In the genomic region with DNA sequence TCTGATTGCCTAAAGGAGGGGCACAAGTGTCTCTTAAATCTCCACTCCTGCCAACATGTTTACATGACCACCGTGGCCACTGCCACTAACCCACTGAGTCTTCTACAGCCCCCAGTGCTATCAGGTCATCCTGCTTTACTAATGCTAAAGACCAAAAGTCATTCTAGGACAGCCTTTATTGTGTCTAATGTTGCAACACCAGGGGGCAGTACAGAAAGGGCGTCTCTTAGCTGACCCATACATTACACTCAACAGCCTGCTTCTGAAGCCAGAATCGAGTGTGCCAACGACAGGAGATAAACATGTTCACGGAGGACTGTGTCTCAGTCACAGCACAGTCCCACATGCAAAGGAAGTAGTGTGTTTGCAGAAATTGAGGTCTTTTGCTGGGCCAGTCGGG, we compare ENCODE assay signal across 21 mouse cellular contexts. TPM values are rescaled to one million over a fixed set of nuclear protein-coding genes. Genes with fewer than 3 reads are reported as not detected.
DNase-seq lines count a peak whose midpoint lies in the region; ATAC-seq and TF ChIP-seq lines count a peak whose summit lies in the region.
"Had no signal": no experiment of that assay in that cellular context is flagged by ENCODE, and none has a peak within 500 bp of the region (broad histone marks: within the 10 kb centered on the region; RNA-seq: fewer than 3 reads in every experiment).

No protein-coding gene starts in this region.

- in situ Hi-C loops in CH12.LX (cut with MboI; ENCODE audit: low pct_ligation_motif_present, low pct_unique_long_range_greater_than_20kb, low sequenced_read_pairs), result loop anchor here (25.0 kb wide), 3 partner anchors 122 to 372 kb away; a partner anchor contains a TSS

- H3K36me3 ChIP-seq in kidney, postnatal 0 days (ENCODE audit: insufficient read depth, low read length), result no peaks in the 10 kb centered on the region
- H3K36me3 ChIP-seq in CH12.LX (replicated peaks in 1 of 2; ENCODE audit: control insufficient read depth in 1 of 2, insufficient read depth in 1 of 2, low read length in 1 of 2), result no peaks in the 10 kb centered on the region
- H3K36me3 ChIP-seq: embryonic facial prominence, embryonic 13.5 days; heart, embryonic 13.5 days; limb, embryonic 10.5 days; lung, embryonic 15.5 days; midbrain, embryonic 13.5 days; neural tube, embryonic 15.5 days had no signal

- peak; percentile 29 for TF ChIP-seq RAD21 in CH12.LX (IDR thresholded peaks at IDR 0.05; ENCODE audit: low read depth, low read length)

- no peaks in the 10 kb centered on the region for H3K9me3 ChIP-seq in kidney, postnatal 0 days (replicated peaks; ENCODE audit: low read length)
- no peaks in the 10 kb centered on the region for H3K9me3 ChIP-seq in CH12.LX (replicated peaks; ENCODE audit: low read length)
- H3K9me3 ChIP-seq: embryonic facial prominence, embryonic 13.5 days; heart, embryonic 13.5 days; limb, embryonic 10.5 days; lung, embryonic 15.5 days; midbrain, embryonic 13.5 days; neural tube, embryonic 15.5 days had no signal

- no peak overlapping the region for H3K4me2 ChIP-seq in kidney, postnatal 0 days (ENCODE audit: low read length)
- peak overlapping the region; percentile 12; the same call in 1 of the 2 replicates for H3K4me2 ChIP-seq in CH12.LX (ENCODE audit: insufficient read depth, low read depth, poor library complexity, severe bottlenecking)
- H3K4me2 ChIP-seq: embryonic facial prominence, embryonic 13.5 days; heart, embryonic 13.5 days; lung, embryonic 15.5 days; midbrain, embryonic 13.5 days; neural tube, embryonic 15.5 days had no signal

- no peak for ATAC-seq in kidney, postnatal 0 days (replicated peaks; ENCODE audit: low FRiP score, low read depth)
- ATAC-seq: activated CD4-positive, CD25-positive, alpha-beta regulatory T cell, adult 4 months; forebrain, embryonic 16.5 days; midbrain, embryonic 13.5 days had no signal

- TF ChIP-seq EP300 in CH12.LX (IDR thresholded peaks at IDR 0.05; ENCODE audit: low read length), result no peak

- DNase-seq in kidney, postnatal 0 days (ENCODE audit: low spot score), result no peak
- no peak for DNase-seq in kidney, postnatal 10 days
- peak; percentile 4 for DNase-seq in 3T3-L1 (ENCODE audit: low read depth, low spot score)
- peak; percentile 16 for DNase-seq in CH12.LX (ENCODE audit: extremely low read depth)
- DNase-seq in R1 (ENCODE audit: low read depth, low spot score), result peak; percentile 18
- no peak for DNase-seq in spleen, postnatal 10 days (ENCODE audit: low spot score in 2 of 2)
- no peak for DNase-seq in kidney, adult 18-20 months
- DNase-seq: cerebellum, adult 11 months; kidney, adult 8-10 months; kidney, postnatal 36 days; thymus, adult 2 months had no signal

- TF ChIP-seq CTCF in kidney, postnatal 0 days (IDR thresholded peaks at IDR 0.05; ENCODE audit: low read depth), result peak; percentile 40; the same call in 1 of the 2 replicates
- peak; percentile 9 to 64; a peak in 2 of 4 replicates for TF ChIP-seq CTCF in CH12.LX (conservative IDR thresholded peaks at IDR 0.05 in 1 of 2, IDR thresholded peaks at IDR 0.05 in 1 of 2; ENCODE audit: low read depth in 2 of 2, low read length in 2 of 2)

- TF ChIP-seq POLR2A in CH12.LX (IDR thresholded peaks at IDR 0.05; ENCODE audit: low read depth, low read length), result no peak

- dilution Hi-C loops in CH12.LX (cut with MboI; ENCODE audit: extremely low pct_ligation_motif_present, extremely low pct_unique_long_range_greater_than_20kb, low sequenced_read_pairs), result no loop called here

- H3K4me3 ChIP-seq in kidney, postnatal 0 days (replicated peaks; ENCODE audit: low read depth, low read length), result no peak overlapping the region
- no peak overlapping the region for H3K4me3 ChIP-seq in CH12.LX (replicated peaks in 1 of 3; ENCODE audit: low read depth in 2 of 3, low read length in 2 of 3, poor library complexity in 1 of 3)
- H3K4me3 ChIP-seq: embryonic facial prominence, embryonic 13.5 days; heart, embryonic 13.5 days; limb, embryonic 10.5 days; lung, embryonic 15.5 days; midbrain, embryonic 13.5 days; neural tube, embryonic 15.5 days had no signal

- WGBS in kidney, postnatal 0 days, result 67% methylated on average over 6 of the region's 6 CpGs

- no peak overlapping the region for H3K27ac ChIP-seq in kidney, postnatal 0 days
- no peak overlapping the region for H3K27ac ChIP-seq in CH12.LX (ENCODE audit: insufficient read depth, low read depth)
- H3K27ac ChIP-seq: embryonic facial prominence, embryonic 13.5 days; heart, embryonic 13.5 days; limb, embryonic 10.5 days; lung, embryonic 15.5 days; midbrain, embryonic 13.5 days; neural tube, embryonic 15.5 days had no signal

- H3K9ac ChIP-seq in kidney, postnatal 0 days (ENCODE audit: low read depth, low read length), result no peak overlapping the region
- H3K9ac ChIP-seq in CH12.LX (ENCODE audit: insufficient read depth, low read depth), result no peak overlapping the region
- H3K9ac ChIP-seq: embryonic facial prominence, embryonic 13.5 days; heart, embryonic 13.5 days; lung, embryonic 15.5 days; midbrain, embryonic 13.5 days; neural tube, embryonic 15.5 days had no signal

- H3K79me2 ChIP-seq in CH12.LX (replicated peaks; ENCODE audit: control insufficient read depth, extremely low read depth, insufficient read depth, poor library complexity, severe bottlenecking), result no peaks in the 10 kb centered on the region

- no peaks in the 10 kb centered on the region for H3K4me1 ChIP-seq in kidney, postnatal 0 days (replicated peaks; ENCODE audit: insufficient read depth, low read length)
- peaks cover 0 to 21% of the 10 kb centered on the region in 2 experiments; a peak in 2 of 4 replicates for H3K4me1 ChIP-seq in CH12.LX (ENCODE audit: control insufficient read depth in 1 of 2, insufficient read depth in 2 of 2)
- H3K4me1 ChIP-seq: embryonic facial prominence, embryonic 13.5 days; heart, embryonic 13.5 days; lung, embryonic 15.5 days had no signal

- H3K27me3 ChIP-seq in kidney, postnatal 0 days (ENCODE audit: insufficient read depth, low read length), result no peaks in the 10 kb centered on the region
- H3K27me3 ChIP-seq in CH12.LX (replicated peaks), result no peaks in the 10 kb centered on the region
- H3K27me3 ChIP-seq: embryonic facial prominence, embryonic 13.5 days; heart, embryonic 13.5 days; lung, embryonic 15.5 days had no signal

TF ChIP-seq in CH12.LX, 34 proteins besides CTCF, POLR2A, EP300 and RAD21:
- TF ChIP-seq E2F4 (IDR thresholded peaks at IDR 0.05; ENCODE audit: insufficient replicate concordance, low read depth, low read length), result no peak
- TF ChIP-seq SMC3 (IDR thresholded peaks at IDR 0.05; ENCODE audit: low read depth, low read length), result peak; percentile 43
- TF ChIP-seq GABPA (IDR thresholded peaks at IDR 0.05; ENCODE audit: insufficient replicate concordance, low read depth, low read length), result no peak

RNA-seq across cellular contexts. Expression of a gene that starts 30.7 kb away (rescaled TPM):
- 1.6 TPM in 2 replicates for polyA plus RNA-seq in kidney, postnatal 0 days (2015; fragmentation: Nextera tagmentation; extraction: Ambion mirVana)
- total RNA-seq in CH12.LX (2012; rRNA removed) (not detected in 2 replicates), CH12.LX (2014; rRNA removed) (not detected in 2 replicates)
- polyA plus RNA-seq in CH12.LX (2012; ENCODE audit: insufficient read length, low read depth), result not detected in 2 replicates
- total RNA-seq: hematopoietic stem cell, adult 5-6 weeks; liver, adult 2 months had no signal
- polyA plus RNA-seq: activated CD4-positive, CD25-positive, alpha-beta regulatory T cell, adult 4 months; limb, embryonic 10.5 days; liver, adult 2 months had no signal

RNA-seq across cellular contexts. Expression of a gene that starts 30.9 kb away (rescaled TPM):
- polyA plus RNA-seq in kidney, postnatal 0 days (2015; fragmentation: Nextera tagmentation; extraction: Ambion mirVana), result 2.9 and 4.4 TPM in 2 replicates
- total RNA-seq in CH12.LX (2012; rRNA removed) (8.9 and 10.7 TPM in 2 replicates), CH12.LX (2014; rRNA removed) (14.6 and 16.1 TPM in 2 replicates)
- polyA plus RNA-seq in CH12.LX (2012; ENCODE audit: insufficient read length, low read depth), result 13.5 and 15.2 TPM in 2 replicates

Comparison
In these comparisons a context has a peak if more than half of its experiments do, and no peak if none do; other contexts are left out.
1. DNase-seq: peak in 3T3-L1 (single experiment), CH12.LX (single experiment) and R1 (single experiment); none in kidney, postnatal 0 days (single experiment), kidney, postnatal 10 days (single experiment), spleen, postnatal 10 days (0 of 2) and kidney, adult 18-20 months (single experiment).